Mouse (Mus musculus) spleen, postnatal 10 days (tissue): ENCODE data around the gene Gm17651.
A peak's percentile ranks its signal among the peaks of the same experiment; 100 is the strongest.

Experiments used
- DNase-seq, 2 experiments: peaks; one replicate each; pipeline ENCODE4 v3.0.0; 2021 to 2022; ENCODE audit warnings: low spot score in 2 of 2

Gene Gm17651

DNA sequence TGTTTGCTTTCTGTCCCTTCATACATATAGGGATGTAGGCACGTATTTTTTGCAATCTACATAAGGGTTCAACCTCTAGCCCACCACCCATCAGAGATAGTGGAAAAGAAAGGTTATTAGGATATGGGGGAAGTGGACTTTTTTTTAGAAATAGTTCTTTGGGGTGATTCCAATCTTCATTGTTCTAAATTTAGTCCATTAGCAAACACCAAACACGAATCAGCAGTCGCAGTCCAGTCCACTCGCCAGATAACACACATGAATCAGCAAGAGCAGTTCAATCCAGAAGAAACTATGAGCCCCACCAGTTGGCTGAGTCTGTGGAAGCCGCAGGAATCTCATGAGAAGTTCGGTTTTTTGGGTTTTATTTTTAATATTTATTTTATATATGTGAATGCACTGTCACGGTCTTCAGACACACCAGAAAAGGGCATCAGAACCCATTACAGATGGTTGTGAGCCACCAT is at the start of gene Gm17651:
Gene Gm17651, minus strand, starts transcription at position 51 of the 467 bp plus-strand sequence.
- DNase-seq: no peak

DNA sequence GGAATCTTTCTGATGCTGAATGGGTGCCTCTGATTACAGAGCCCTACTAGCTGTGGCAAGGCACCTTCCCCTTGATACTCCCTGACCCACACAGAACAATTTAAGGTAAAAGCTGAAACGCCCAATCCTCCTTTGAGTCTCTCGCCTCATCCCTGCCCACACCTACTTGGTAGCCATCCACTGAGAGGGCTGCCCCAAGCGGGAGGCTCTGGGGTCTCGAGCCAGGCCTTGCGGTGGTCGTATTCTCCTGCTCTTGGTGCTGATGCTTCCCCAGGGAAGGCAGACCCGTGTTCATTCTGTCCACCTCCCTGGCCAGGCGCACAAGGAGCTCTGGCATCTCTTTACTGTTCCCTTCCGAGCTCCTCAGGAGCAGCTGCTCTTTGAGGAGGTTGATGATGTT is 44.6 kb upstream of the Gm17651 start:
- DNase-seq: no peak

DNA sequence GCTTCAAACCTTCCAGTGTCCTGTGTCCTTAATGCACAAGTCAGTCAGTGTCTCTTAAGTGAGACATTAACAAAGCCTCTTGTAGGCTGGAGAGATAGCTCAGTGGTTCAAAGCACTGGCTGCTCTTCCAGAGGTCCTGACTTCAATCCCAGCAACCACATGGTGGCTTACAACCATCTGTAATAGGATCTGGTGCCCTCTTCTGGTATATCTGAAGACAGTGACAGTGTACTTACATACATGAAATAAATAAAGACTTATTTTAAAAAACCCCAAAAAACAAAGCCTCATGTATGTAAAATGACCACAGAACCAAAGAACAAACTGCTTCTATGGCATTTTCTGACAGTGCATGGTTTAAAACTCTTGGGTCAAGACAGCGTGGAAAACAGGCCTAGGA is 41.4 kb upstream of the Gm17651 start:
- no peak for DNase-seq

DNA sequence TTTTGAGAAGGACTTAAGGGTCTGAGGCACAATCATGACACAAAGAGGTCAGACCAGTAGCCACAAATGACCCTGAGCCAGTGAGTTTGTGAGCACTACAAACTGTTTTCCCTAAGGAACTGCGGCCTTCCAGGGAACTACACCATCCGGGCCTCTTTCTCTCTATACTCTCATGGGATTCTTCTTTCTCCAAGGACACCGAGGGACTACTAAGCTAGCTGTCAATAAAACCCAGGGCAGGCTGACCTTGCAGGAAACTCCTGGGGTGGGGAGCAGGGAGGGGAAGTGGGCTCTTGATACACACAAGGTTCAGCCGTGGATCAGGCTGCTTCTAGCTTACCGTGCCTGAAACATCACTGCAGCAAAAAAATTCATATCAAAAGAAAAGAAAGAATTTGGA is 36.4 kb upstream of the Gm17651 start:
- DNase-seq: no peak

DNA sequence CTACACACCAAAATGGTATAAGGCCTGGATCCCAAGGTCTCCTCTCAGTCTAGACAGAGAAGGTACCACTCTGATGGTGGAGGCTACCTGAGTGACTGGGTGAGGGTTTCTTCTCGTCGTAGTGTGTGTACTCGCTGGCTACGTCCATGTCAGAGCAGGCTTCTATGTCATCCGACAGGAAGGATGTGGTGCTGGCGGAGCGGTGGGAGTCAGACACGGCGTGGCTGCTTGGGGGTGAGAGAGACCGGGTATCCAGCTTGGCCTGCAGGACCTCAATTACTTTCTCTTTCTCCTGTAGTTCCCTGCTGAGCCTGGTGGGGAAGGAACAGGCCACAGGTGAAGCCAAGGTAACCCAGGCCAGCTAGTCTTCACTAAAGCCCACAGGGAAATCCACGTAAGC is 35.6 kb upstream of the Gm17651 start:
- DNase-seq: no peak

DNA sequence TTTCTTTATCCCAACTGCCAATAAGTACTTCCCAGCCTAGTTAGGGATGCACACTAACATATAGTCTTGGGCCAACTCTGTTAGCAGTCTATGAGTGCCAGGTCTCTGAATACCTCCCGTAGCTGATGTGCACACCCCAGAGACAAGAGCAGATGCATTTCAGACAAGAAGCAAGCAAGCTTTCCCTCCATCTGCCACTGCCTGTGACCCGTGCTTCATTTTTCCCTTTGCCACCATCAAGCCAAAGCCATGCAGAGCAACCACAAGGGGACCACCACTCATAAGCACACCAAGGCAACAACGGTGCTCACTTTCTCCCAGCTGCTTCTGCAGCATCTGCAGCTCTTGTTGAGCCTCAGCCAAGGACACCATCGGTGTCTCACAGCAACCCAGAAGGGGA is 32.1 kb upstream of the Gm17651 start:
- DNase-seq: no peak

DNA sequence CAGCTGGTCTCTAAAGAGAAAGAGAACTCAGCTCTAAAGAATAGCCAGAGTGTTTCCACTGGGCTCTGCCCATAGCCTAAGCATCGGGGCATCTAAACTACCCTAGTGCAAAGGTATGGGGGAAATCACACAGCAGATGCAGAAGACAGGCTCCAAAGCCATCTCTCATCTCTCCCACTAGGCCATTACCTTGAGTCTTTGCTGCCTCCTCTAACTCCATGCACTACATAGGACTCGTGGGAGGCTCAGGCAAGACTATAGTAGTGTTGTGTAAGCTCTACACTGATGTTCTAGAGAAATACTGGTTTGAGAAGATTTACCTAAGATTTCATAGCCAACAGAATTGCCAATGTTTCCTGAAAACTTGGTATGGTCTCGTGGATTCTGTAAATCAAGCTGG is 31.0 kb upstream of the Gm17651 start:
- no peak for DNase-seq

DNA sequence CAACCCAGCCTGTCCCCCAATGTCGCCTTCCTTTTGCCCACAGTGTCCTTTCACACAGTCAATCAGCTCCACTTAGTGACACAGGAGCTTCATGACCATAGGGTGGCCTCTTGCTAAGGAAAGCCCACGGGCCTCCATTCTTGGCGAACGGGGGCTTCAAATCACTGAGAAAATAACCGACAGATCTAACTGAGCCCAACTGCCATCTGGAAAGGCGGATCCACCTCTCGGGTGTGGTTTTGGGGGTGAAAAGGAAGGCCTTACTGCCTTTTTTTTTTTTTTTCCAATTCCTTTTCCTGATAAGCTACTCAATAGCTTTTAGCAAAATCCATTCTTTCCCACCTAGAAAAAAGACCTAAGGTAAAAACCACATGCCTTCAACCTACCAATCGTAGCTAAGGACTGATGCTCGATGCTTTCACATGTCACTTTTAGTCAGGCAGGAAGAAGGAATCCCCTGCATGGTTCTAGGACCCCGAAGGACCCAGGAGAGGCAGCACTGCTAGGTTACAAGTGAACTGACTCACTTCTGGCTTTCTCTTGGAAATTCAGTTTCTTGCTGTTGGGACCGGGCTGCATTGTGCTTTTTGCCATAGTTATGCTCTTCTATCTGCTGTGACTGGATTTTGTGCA is 28.1 kb upstream of the Gm17651 start:
- DNase-seq: no peak

DNA sequence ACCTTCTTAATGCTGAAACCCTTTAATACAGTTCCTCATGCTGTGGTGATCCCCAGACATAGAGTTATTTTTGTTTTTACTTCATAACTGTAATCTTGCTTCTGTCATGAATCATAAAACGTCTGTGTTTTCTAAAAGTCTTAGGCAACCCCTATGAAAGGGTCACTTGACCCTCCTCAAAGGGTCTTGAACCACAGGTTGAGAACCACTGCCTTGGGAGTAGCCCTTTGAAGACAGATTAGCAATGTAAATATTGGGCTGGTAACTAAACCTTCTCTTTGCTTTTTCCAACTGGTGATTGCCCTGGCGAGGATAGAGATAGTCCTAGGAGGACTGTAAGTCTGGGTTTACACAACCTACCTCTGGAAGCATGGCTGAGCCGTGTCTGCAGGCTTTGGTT is 26.7 kb upstream of the Gm17651 start:
- DNase-seq: no peak

DNA sequence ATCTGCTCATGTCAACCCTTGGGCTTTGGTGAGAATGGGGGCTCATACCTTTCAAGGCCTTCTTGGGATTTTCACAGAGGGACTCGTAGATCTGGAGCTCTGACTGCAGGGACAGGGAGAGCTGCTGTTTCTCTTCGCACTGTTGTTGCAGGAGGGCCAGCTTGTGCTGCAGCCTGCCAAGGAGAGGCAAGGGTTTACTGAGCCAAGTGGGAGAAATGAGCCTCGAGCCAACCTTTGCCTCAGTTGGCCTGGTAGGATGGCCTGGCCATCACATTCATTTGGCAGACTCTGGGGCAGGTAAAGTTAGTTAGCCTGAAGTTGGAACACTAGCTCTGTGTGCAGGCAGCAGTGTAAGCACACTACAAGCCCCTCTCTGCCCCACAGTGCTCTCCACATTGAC is 24.6 kb upstream of the Gm17651 start:
- DNase-seq: no peak

DNA sequence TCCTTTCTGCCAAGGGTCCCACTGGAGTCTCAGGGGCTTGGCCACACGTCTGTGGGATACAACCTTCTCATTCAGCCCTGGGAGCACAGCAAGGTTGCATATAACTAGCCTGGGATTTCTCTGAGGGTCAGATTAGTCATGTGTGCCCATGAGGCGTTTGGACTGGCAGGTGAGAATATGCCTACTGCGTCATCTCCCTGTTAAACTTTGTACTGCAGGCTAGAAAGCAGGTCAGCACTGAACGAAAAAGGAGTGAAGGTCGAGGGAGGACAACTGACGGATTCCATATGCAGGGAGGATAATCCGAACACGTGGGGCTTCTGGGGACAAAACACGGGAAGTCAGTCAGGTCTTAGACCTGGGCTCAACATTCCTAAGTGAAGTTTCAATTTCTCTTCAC is 22.8 kb upstream of the Gm17651 start:
- no peak for DNase-seq

DNA sequence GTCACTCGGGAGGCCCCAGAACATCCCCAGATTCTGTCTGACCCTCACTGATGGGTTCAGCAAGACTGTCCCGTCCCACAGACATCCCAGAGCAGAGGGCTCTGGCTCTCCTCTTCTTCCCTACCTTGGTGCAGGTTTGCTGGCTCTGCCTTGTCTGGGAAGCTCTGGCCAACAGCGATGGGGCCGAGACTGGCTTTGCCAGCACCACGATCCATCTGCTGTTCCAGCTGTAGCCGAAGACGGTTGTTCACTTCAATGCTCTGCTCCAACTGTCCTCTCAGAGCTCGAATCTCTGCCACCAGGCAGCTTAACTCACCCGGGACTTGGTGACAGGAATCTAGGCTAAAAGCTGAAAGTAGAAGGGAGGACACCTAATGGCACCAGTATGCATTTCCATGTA is 22.4 kb upstream of the Gm17651 start:
- no peak for DNase-seq

DNA sequence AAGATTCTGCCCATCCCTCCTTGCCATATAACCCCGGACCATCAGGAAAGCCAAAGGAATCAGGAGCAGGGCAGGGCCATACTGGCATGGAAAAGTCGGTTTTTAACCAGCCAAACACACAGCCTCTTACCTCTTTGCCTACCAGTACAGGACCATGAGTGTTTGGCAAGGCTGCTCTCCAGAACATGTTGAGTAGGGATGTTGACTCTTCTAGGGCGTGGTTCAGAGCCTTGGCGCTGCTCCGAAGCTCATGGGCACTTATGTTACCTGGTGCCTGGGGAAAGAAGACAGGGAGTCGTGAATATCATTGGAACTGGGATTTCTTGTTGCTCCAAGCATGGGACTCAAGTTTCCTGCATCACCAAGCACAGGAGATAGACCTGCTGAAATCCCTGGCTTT is 19.3 kb upstream of the Gm17651 start:
- DNase-seq: no peak

DNA sequence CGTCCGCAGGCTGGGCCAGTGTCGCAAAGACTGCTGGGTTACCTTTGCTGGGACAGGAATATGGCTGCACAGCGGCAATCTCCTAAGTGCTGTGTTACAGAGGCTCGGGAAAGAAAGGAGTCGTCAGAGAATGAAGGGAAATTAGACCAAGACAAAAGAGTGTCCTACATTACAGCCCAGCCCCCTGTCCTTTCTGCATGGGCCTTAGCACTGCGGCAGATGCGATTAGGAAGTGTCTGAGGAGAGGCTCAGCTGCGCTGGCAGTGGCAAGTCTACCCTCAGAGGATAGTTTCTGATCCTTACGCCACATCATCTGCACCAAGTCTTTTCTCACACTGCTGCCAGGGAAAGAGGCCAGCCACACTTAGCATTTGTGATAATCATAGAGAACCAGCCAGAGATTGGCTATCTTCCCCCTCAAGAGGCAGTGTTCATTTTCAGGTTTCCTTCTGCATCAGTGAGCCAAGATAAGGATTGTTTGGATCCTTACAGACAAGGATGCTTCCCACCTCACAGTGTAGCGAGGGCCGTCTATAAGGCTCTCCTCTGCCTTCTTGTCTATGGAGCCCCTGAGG is 17.0 kb upstream of the Gm17651 start:
- no peak for DNase-seq

DNA sequence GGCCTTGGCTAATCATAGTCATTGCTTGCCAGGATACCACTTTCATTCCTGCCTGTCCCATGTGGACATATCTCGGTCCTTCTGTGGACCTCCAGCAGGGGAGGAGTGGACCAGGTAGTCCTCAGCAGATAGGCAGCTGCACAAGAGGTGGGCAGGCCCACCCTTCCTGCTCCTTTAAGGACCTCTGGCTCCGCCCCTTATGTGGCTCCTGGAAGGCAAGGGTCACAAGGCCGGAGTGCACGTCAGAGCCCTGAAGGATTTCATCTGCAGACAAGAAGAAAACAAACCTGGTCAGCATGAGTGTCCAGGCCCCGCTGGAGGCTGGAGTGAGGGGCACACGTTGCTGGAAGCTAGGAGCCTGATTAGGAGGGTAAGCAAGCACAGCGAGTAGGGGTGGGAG is 16.1 kb upstream of the Gm17651 start:
- no peak for DNase-seq

DNA sequence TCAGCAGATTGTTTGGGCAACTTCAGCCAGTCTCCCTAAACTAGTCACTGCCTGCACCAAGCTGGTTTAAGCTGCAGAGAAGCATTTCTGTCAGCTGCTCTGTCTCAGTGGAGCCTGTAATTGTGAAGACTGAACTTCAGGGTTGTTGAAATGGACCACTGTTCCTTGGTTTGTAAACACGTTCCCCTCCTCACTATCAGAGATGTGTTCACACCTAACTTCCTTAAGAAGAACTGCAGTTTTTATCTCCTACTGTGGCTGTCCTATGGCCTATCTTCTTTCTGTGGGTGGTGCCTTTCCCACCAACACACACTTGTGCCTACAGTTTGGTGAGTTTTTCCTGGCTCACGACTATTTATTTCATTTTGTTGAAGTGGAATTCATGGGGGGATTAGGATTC is 14.8 kb upstream of the Gm17651 start:
- no peak for DNase-seq

DNA sequence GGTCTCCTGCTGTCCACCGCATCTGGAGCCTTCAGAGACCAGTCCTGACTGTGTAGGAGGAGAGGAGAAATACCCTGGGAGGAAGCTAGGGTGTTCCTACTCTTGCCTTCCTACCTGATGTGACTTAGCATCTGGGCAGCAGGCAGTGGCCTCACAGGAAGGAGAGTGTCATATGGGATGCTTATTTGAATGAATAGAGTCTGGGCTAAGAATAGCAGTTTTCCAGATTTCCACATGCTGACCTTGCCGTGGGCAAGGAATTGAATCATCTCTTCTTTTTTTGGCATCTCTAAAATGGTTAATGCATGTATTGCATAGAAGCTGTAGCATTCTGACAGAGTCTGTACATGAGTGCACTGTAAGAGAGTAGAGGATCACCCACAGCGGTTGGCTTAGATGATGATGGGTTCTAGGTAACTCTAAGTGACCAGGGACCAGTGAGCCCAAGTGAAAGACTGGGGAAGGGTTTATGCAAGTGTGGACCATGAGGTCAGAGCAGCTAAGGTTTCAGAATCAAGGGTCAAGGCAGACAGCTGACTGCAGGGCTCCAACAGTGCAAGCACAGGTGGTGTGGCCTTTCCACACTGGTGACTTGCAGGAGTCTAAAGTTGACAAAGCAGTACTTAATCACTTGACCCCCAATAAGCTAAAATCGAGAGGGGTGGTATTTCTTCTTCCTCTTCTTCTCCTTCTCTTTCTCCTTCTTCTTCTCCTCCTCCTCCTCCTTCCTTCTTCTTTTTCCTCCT is 12.1 kb upstream of the Gm17651 start:
- DNase-seq: no peak

DNA sequence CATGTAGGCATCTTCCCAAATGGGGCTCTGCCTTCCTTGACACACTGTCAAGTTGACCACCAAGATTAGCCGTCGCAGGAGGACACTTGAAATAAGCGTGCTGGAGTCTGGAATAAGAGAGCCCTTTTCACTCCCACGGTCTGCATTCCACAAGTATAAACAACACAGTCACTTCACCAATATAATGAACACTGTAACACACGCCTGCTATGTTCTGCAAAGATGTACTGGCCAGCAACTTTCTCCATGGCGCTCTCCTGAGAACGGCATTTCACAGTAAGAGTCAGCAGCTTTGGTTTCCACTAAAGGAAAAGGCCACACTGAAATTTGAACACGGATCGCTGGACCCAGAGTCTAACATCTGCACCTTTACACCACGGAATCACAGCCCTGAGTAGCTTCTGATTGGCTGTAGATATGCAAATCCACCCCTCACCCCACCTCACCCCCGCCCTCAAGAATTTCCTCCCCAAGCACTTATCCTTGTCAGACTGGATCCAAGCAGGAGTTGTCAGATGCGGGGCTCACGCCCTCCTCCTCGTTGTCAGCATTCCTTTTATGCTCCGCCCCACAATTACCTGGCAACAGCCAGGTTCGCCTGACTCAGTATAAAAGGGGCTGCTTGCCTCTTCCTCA is 9.2 kb upstream of the Gm17651 start:
- DNase-seq: no peak

DNA sequence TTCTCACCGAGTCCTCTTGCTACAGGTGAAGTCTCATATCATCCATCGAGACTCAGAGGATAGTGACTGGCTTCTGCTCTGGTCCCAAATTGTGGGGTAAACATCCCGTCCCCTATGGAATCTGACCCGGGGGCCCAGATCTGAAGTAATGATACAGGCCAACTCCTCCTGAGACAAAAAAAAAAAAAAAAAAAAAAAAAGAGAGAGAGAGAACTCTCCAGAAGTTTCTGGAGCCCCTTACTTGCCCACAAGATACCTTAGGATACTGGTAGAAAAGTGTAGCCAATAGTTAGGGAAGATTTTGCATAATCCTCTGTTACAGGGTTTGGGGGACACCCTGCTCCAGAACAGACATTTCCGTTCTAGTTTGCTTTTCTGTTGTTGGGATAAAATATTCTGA is 8.1 kb upstream of the Gm17651 start:
- DNase-seq: no peak

DNA sequence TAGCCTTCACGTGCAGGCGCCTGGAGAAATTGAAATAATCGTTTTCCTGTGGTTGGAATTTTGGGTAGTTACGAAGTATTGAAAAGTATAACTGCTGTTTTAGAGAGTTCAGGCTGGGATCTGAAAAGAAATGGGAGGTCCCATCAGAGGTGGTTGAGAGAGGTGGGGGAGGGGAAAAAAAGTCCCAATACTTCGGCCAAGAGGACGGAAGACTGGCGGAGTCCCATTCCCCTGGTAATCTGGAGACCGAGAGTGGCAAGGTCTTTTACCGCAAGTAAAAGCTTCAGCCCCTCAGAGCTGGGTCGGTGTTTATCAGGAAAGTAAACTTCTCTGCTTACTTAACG is 7.6 kb upstream of the Gm17651 start:
- DNase-seq: no peak

DNA sequence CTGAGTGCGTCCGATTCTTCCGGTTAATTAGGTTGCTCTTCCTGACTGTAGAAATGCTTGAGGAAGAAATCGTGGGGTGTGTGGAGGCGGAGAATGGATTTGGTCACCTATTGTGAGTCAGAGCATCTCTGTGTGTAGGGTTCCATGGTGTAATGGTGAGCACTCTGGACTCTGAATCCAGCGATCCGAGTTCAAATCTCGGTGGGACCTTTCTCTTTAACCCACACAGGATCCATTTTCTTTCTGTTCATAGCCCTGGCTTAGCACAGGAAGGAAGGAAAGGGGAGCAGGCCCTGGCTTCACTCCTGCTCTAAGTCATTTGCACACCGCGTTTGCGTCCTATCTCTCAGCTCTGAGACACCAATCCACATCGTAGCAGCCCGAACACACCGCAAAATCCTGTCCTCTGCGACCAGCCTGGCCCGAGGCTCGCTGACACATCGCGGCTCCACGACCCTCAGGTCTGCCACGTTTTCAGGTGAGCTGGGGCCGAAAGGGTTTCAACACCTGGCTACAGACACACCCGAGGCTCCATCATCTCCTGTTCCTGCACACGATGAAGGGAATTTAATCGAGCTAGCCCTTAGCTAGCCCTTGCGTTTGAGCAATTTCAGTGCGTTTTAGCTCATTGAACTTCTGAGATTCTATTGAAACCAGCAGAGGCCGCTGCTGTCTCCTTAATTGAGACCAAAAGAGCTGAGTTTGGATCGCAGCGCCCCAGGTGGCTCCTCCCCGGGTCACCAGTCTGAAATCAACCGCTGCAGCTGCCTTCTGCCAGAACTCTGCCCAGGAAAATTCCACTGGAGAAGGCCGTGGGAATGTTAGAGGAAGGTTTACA is 7.0 kb upstream of the Gm17651 start:
- DNase-seq: peak; percentile 33 to 76
